Mouse (Mus musculus) liver, embryonic 14.5 days (tissue): Measurements from ENCODE around the gene Sephs2.

ENCODE experiments used
- CTCF ChIP-seq: IDR thresholded peaks from 2 replicates; pipeline ENCODE4 v1.5.1; 2016; ENCODE audit warnings: antibody characterized with exemption, low read depth, control low read depth
- EP300 ChIP-seq: IDR thresholded peaks from 2 replicates; pipeline ENCODE4 v1.6.1; 2016; ENCODE audit warnings: antibody characterized with exemption, low read depth

GRCm38 (mm10) chr7:127289306-127289705 lies 15.5 kb upstream of the Sephs2 start:
- TF ChIP-seq CTCF (no peak), EP300 (no peak)
